Mouse (Mus musculus) megakaryocyte, embryonic 14.5 days (primary cell): ENCODE measurements around the gene Mthfd1l. TPM values are rescaled to one million over a fixed set of nuclear protein-coding genes. Genes with fewer than 3 reads are reported as not detected.

ENCODE experiments used
- H3K27me3 ChIP-seq: replicated peaks from 2 replicates; pipeline ENCODE3; 2012; ENCODE audit warnings: inconsistent platforms
- H3K36me3 ChIP-seq: replicated peaks from 2 replicates; pipeline ENCODE3; 2012; ENCODE audit warnings: low read length, inconsistent platforms, mixed read lengths
- H3K4me1 ChIP-seq: 2 replicates; pipeline ENCODE4 v1.6.1; 2012; ENCODE audit warnings: inconsistent platforms
- H3K4me3 ChIP-seq: replicated peaks from 2 replicates; pipeline ENCODE3; 2012; ENCODE audit warnings: moderate library complexity, mild to moderate bottlenecking, inconsistent platforms
- H3K9me3 ChIP-seq: 2 replicates; pipeline ENCODE4 v1.6.1; 2012; ENCODE audit warnings: inconsistent platforms
- FLI1 ChIP-seq: IDR thresholded peaks from 2 replicates; pipeline ENCODE4 v1.6.1; 2012; ENCODE audit warnings: low read length, inconsistent platforms, mixed read lengths
- GATA1 ChIP-seq: IDR thresholded peaks from 3 replicates; pipeline ENCODE4 v1.6.1; 2012; ENCODE audit warnings: mixed read lengths, low read length, inconsistent platforms, borderline replicate concordance
- polyA plus RNA-seq: library from polyadenylated mRNA; stranded (reverse); fragments of >175 nt; gene quantifications from 2 replicates; pipeline ENCODE4 v1.2.3, GENCODE M21; 2012; ENCODE audit warnings: low replicate concordance; ENCODE audit not compliant: insufficient read depth

Mthfd1l gene
- polyA plus RNA-seq = 9.2 and 11.9 TPM in 2 replicates

DNA sequence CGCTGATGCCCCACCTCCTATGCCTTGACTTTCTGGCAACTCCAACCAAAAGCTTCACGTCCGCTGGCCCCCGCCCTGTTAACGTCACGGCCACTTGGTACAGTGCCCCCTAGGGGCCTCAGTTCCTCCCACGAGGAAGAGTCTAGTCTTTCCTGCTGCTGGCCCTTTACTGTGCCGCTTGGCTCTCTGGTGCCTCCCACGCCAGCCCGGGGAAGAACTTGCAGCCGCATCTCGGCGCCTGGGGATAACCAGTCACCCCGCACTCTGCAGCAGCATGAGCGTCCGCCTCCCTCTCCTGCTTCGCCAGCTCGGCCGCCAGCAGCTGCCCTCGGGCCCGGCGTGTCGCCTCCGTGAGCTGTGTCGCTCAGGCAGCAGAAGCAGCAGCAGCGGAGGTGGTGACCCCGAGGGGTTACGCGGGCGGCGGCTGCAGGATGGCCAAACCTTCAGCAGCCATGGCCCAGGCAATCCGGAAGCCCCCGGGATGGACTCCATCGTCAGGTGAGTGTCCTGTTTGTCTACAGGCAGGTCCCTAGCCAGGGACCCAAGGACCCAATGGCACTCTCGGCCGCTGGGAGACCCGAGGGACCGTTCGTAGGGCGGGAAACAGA, at the start of gene Mthfd1l:
Gene Mthfd1l, plus strand, starts transcription at position 138 of the 608 bp plus-strand sequence.
- Histone ChIP-seq H3K27me3 (no peaks in the 10 kb centered on the region), H3K9me3 (no peaks in the 10 kb centered on the region), H3K4me3 (peak within 1 kb of the TSS; percentile 93), H3K4me1 (peaks cover 65% of the 10 kb centered on the region), H3K36me3 (peaks cover 12% of the 10 kb centered on the region)
- TF ChIP-seq GATA1 = no peak
- TF ChIP-seq FLI1 = no peak

DNA sequence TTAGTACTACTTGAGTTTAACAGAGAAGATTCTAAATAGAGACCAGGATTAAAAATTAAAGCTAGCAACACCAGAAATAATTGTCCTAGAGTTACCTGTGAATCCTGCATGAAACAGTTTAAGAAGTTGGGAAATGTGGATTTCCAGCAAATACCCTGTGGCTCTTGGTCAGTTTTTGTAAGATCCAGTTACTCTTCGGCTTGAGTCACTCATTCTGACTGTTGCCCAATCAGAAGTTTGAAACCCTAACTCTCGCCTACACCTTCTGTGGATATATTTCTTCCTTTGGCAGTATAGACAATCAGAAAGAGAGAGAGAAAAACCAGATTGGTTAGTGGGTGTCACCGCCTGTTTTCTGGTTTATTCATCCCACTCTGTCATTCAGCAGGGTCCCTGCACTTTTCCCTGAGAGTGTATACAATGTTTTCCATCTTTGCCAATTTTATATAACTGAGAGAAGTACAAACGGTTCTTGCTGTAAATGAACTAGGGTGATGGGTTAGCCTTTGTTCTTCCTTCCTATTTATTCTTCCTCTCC, 44.8 kb upstream of the Mthfd1l start:
- Histone ChIP-seq H3K27me3 (no peaks in the 10 kb centered on the region), H3K9me3 (peaks cover 11% of the 10 kb centered on the region; the same call in 1 of the 2 replicates), H3K4me3 (no peak overlapping the region), H3K36me3 (no peaks in the 10 kb centered on the region), H3K4me1 (no peaks in the 10 kb centered on the region)
- TF ChIP-seq FLI1 (no peak), GATA1 (no peak)

DNA sequence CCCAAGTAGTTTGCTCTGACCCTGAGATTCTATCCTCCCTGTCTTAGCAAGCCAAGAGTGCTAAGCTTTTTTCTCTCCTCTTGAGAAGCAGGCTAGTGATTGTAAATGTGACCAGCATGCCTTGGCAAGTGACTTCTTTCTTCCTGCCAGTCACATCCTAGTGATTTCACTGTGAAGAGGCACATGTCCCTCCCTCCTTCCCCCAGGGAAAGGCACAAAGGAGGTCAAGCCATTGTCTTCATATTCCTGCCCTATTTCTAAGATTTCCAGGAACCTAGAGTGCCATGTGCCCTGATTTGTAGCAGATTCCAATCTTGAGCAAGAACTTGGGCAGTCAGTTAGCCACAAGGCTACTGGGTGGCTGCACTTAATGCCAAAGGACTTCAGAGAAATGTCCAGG, 41.1 kb upstream of the Mthfd1l start:
- Histone ChIP-seq H3K36me3 (no peaks in the 10 kb centered on the region), H3K9me3 (peaks cover 11% of the 10 kb centered on the region; the same call in 1 of the 2 replicates), H3K27me3 (no peaks in the 10 kb centered on the region), H3K4me3 (no peak overlapping the region), H3K4me1 (0 out of 2 replicates have a peak, but pooled peaks cover under 1% of the 10 kb centered on the region)
- TF ChIP-seq GATA1 (no peak), FLI1 (no peak)

DNA sequence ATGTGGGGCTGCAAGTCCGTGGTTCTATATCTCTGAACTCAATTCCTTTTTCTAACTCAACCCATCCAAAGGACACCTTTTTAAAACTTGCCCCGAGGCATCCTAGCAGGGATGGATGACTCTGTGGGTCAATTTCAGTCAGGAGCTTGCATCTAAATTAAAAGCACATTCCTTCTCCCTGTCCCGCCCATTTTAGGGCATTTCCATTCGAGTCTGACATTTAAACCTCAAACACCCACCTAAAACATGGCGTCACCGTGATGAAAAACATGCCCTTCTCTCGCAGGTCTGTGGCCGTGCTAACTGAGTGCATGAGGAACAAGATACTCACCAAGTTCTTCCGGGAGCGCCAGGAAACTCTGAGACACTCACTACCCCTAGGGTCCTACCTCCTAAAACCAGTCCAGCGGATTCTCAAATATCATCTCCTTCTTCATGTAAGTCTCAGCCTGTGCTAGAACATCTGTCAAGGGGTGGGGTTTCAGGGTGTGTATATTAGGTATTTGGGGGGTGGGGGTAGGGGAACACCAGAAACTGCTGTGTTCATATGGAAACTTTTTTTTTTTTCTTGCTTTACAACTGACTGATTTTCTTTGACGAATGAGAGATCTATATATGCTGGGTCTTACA, 39.5 kb upstream of the Mthfd1l start:
- Histone ChIP-seq H3K4me1 (0 out of 2 replicates have a peak, but pooled peaks cover 2% of the 10 kb centered on the region), H3K27me3 (no peaks in the 10 kb centered on the region), H3K9me3 (peaks cover 11% of the 10 kb centered on the region; the same call in 1 of the 2 replicates), H3K36me3 (no peaks in the 10 kb centered on the region), H3K4me3 (no peak overlapping the region)
- TF ChIP-seq FLI1 (no peak), GATA1 (no peak)

DNA sequence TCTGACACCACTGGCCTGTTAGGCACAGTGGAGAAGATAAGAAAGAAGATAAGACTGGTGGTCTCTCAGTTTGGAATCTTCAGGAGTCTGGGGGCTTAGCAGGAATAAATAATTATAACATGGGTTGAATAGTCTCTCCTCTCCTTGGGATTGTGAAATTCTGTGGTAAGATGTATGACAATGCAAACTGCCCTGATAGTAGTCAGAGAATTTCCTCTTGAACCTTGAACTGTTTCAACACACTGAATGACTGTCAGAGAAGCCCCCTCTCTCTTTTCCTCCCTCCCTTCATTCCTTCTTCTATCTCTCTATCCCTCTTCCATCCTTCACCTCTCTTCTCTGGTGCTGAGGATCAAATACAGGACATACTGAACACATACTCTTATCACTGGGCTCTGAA, 36.1 kb upstream of the Mthfd1l start:
- no peaks in the 10 kb centered on the region for H3K27me3 ChIP-seq
- 0 out of 2 replicates have a peak, but pooled peaks cover 2% of the 10 kb centered on the region for H3K4me1 ChIP-seq
- no peak overlapping the region for H3K4me3 ChIP-seq
- TF ChIP-seq FLI1 (no peak), GATA1 (no peak)
- no peaks in the 10 kb centered on the region for H3K36me3 ChIP-seq
- no peaks in the 10 kb centered on the region; the same call in 1 of the 2 replicates for H3K9me3 ChIP-seq

DNA sequence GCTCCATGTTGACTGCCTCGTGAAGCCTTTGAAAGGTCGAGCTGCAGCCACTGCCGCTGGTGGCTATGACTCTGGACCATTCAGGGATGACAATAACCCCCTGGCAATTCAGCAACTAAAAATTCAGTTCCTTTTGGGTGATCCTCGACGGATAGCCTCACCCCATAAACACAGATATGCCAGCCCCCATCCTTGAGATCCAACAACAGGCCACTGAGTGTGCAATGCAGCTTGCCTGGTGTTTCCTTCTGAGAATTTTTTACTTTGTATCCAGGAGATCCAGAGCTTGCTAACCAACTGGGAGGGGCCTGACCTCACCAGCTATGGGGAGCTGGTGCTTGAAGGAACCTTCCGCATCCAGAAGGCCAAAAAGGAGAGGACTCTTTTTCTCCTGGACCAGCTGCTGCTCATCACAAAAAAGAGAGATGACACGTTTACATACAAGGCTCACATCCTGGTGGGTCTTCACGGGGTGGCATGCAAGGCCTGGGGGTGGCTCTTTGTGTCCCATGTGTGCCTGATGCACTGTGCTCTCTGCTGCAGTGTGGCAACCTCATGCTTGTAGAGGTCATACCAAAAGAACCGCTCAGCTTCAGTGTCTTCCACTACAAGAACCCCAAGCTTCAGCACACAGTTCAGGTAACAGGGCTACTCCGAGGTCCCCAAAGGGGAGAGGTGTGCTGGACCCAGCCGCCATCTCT, 32.9 kb upstream of the Mthfd1l start:
- H3K27me3 ChIP-seq = peaks cover 2% of the 10 kb centered on the region
- TF ChIP-seq FLI1 = no peak
- TF ChIP-seq GATA1 = no peak
- H3K9me3 ChIP-seq = no peaks in the 10 kb centered on the region

DNA sequence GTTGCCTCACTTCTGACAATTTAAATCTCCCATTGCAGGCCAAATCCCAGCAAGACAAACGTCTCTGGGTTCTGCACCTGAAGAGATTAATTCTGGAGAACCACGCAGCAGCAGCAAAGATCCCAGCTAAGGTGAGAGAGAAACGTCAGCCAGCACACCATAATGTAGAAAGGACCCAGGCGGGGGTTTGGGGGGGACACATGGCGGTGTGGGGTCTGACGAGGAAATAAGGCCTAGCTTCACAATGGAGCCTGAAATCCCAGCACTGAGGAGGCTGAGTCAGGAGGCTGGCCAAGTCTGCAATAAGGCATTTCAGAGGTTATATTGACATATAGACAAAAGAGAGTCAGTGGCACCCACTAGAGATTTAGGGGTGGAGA, 32.3 kb upstream of the Mthfd1l start:
- TF ChIP-seq FLI1 (no peak), GATA1 (no peak)
- Histone ChIP-seq H3K9me3 (no peaks in the 10 kb centered on the region), H3K36me3 (no peaks in the 10 kb centered on the region), H3K27me3 (peaks cover 2% of the 10 kb centered on the region), H3K4me1 (peaks cover 2% of the 10 kb centered on the region; the same call in 1 of the 2 replicates), H3K4me3 (no peak overlapping the region)

More for the DNA sequence above, 32.9 kb upstream of the Mthfd1l start:
- peaks cover 2% of the 10 kb centered on the region; the same call in 1 of the 2 replicates for H3K4me1 ChIP-seq
- no peak overlapping the region for H3K4me3 ChIP-seq
- no peaks in the 10 kb centered on the region for H3K36me3 ChIP-seq

DNA sequence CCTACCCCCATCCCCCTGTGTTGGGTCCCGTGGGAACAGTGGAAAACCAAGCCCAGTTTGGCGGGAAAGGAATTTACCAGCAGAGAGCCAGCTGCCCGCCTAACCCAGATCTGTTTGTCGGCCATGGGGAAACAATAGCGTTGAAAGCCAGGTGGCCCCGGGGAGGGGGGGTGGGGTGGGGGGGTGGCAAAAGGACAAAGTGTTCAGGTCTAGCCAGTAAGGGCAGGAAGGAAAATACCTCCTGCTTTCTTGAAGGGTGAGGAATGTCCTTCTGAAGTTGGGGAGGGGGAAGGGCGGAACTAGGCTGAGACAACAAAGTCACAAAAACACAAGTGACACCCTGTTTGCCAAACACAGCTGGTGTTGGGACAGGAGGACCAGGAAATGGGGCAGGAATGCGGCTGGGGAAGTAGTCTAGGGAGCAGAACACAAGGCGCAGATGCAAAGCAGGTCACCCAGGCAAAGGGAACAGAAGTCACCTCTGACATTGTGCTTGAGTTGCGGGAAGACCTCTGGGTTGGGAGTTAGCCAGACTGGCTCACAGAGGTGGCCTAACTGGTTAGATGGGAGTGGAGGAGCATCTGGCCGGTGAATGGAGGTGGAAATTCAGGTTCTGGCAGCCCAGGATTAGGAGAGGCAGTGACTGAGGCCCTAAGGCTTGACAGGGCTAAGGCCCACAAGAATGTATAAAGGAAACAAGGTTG, 31.7 kb upstream of the Mthfd1l start:
- TF ChIP-seq FLI1 = no peak
- Histone ChIP-seq H3K9me3 (no peaks in the 10 kb centered on the region), H3K4me1 (peaks cover 2% of the 10 kb centered on the region; the same call in 1 of the 2 replicates), H3K36me3 (no peaks in the 10 kb centered on the region), H3K4me3 (no peak overlapping the region), H3K27me3 (peaks cover 2% of the 10 kb centered on the region)

DNA sequence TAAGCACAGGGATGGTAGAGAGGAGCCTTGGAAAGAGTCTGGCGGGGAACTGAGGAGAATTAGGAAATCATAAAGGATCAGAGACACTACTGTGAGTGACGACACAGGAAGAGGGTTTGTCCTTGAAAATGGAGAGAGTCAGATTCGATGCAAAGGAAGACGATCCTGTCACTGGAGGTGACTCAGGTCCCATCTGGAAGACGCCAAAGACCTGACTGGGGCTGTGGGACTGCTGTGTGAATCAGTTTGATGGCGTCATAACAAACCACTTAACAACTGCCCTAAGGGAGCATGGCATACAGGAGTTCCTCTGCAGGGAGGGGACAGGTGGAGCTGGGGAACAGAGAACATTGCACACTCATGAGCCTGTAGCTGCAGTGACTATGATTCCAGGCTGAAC, 30.6 kb upstream of the Mthfd1l start:
- TF ChIP-seq GATA1 (no peak), FLI1 (no peak)
- Histone ChIP-seq H3K27me3 (peaks cover 2% of the 10 kb centered on the region), H3K36me3 (no peaks in the 10 kb centered on the region), H3K9me3 (no peaks in the 10 kb centered on the region), H3K4me3 (no peak overlapping the region), H3K4me1 (no peaks in the 10 kb centered on the region; the same call in 1 of the 2 replicates)
